Mouse (Mus musculus) embryonic facial prominence, embryonic 14.5 days (tissue): ENCODE measurements at regions not wholly inside any gene's neighbourhood (a gene's known extent, or its start where the extent isn't known, plus 50 kb on each side); places are given as distances from the start of the nearest gene placed in this dataset.

Experiments
- ATAC-seq: fragments of 200-750 bp; cut with Nextera tagmentation; 2 replicates; pipeline ENCODE4 v1.8.0; 2017; ENCODE audit warnings: low read depth, moderate number of reproducible peaks, moderate TSS enrichment
- DNase-seq: peaks from one replicate; pipeline ENCODE4 v3.0.0-alpha.2; 2015; ENCODE audit warnings: low spot score
- H3K27ac ChIP-seq: fragments of 300-500 bp; sonication (generic); replicated peaks from 2 replicates; pipeline ENCODE4 v1.5.1; 2014; ENCODE audit warnings: low read depth, mild to moderate bottlenecking, low read length, moderate library complexity
- H3K27me3 ChIP-seq: fragments of 300-500 bp; sonication (generic); replicated peaks from 2 replicates; pipeline ENCODE4 v1.6.1; 2014; ENCODE audit warnings: low read length; ENCODE audit not compliant: control insufficient read depth, insufficient read depth
- H3K36me3 ChIP-seq: fragments of 300-500 bp; sonication (generic); 2 replicates; pipeline ENCODE4 v1.6.1; 2014; ENCODE audit warnings: low read length, mixed read lengths; ENCODE audit not compliant: control insufficient read depth, insufficient read depth
- H3K4me1 ChIP-seq: fragments of 300-500 bp; sonication (generic); 2 replicates; pipeline ENCODE4 v1.6.1; 2014; ENCODE audit warnings: antibody characterized with exemption, low read length; ENCODE audit not compliant: control insufficient read depth, insufficient read depth
- H3K4me2 ChIP-seq: fragments of 300-500 bp; sonication (generic); 2 replicates; pipeline ENCODE4 v1.6.1; 2014; ENCODE audit warnings: low read depth, mild to moderate bottlenecking, low read length, moderate library complexity, mixed read lengths
- H3K4me3 ChIP-seq: fragments of 300-500 bp; sonication (generic); 2 replicates; pipeline ENCODE4 v1.5.1; 2014; ENCODE audit warnings: low read depth, mild to moderate bottlenecking, low read length
- H3K9ac ChIP-seq: fragments of 300-500 bp; sonication (generic); 2 replicates; pipeline ENCODE4 v1.6.1; 2014; ENCODE audit warnings: low read depth, mild to moderate bottlenecking, low read length, moderate library complexity, mixed read lengths
- H3K9me3 ChIP-seq: fragments of 300-500 bp; sonication (generic); 2 replicates; pipeline ENCODE4 v1.6.1; 2016; ENCODE audit warnings: low read length; ENCODE audit not compliant: control insufficient read depth
- WGBS: fragments of 180-500 bp; shearing (Covaris S2); extraction: QIAGEN DNeasy Blood & Tissue Kit; methylation state at CpG from one replicate; pipeline ENCODE4 v1.1.7; 2014; 5-methylcytosine and 5-hydroxymethylcytosine counted together

DNA sequence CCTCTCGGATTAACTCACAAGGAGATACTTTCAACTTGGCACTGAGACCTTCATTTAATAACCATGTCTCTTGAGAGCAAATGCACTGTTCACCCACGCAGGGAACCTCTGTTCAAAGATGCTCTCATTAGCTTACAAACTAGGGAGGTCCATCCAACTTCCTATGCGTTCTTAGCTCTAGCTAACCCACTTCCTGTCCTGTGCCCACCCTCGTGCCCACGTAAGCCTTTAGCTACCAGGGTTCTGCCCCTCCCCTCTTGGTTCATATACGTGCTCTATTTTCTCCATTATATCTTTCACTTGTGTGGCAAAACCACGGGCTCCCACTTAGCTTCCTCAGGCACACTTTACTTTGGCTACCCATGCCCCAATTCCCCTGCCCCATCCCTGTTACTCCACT, 53.4 kb upstream of the Ppp2r5c start:
- H3K36me3 ChIP-seq: no peaks in the 10 kb centered on the region
- ATAC-seq (no peak), DNase-seq (no peak)
- H3K9me3 ChIP-seq: no peaks in the 10 kb centered on the region
- no peaks in the 10 kb centered on the region for H3K27me3 ChIP-seq
- H3K27ac ChIP-seq: no peak overlapping the region
- H3K4me1 ChIP-seq: no peaks in the 10 kb centered on the region
- 80% methylated on average over 7 of the region's 7 CpGs for WGBS
- no peak overlapping the region for H3K9ac ChIP-seq
- H3K4me3 ChIP-seq: no peak overlapping the region
- no peak overlapping the region for H3K4me2 ChIP-seq
